Mouse (Mus musculus) embryonic fibroblast, embryonic 13.5 days (primary cell): ENCODE measurements around the gene Dhx38.
A peak's percentile ranks its signal among the peaks of the same experiment; 100 is the strongest.

Experiments
- CTCF ChIP-seq: IDR thresholded peaks from 2 replicates; pipeline ENCODE4 v1.5.1; 2011; ENCODE audit warnings: mild to moderate bottlenecking, control low read depth, low read length, moderate library complexity, borderline replicate concordance; ENCODE audit not compliant: insufficient read depth
- POLR2A ChIP-seq: IDR thresholded peaks from 2 replicates; pipeline ENCODE4 v1.6.1; 2011; ENCODE audit warnings: low read depth, mild to moderate bottlenecking, control low read depth, low read length, moderate library complexity

DNA sequence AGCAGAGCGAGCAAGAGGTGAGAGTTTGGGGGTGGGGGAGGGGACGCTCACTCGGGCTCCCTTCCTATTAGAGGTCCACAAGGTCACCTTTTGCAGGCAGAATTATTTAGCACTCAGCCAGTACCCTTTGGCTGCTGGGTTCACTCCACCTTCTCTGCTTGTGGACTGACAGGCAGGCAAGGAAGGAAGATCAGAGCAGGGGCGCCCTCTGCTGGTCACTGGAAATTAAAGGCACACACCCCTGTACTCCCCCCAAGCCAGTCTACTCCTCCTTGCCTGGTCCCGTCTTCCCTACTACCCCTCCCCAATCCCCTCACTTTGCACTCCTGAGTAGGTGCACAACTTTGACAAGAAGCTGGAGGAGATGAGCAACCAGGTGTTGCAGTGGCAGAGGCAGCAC lies 29.0 kb downstream of the Dhx38 start:
- peak; percentile 72; the same call in 1 of the 2 replicates for TF ChIP-seq CTCF
- TF ChIP-seq POLR2A, result no peak
